Mouse (Mus musculus) spleen, adult 2 months (tissue): Measurements from ENCODE around the gene Ccdc174.

Source experiments
- CTCF ChIP-seq: fragments of 200-500 bp; IDR thresholded peaks from 2 replicates; pipeline ENCODE4 v1.5.1; 2011; ENCODE audit warnings: mild to moderate bottlenecking, inconsistent platforms; ENCODE audit not compliant: insufficient read depth, insufficient read length, insufficient replicate concordance; ENCODE audit errors: extremely low read depth
- POLR2A ChIP-seq: fragments of 200-500 bp; IDR thresholded peaks from 2 replicates; pipeline ENCODE4 v1.6.1; 2011; ENCODE audit warnings: low read depth, low read length, inconsistent platforms

GRCm38 (mm10) chr6:91843628-91844153 lies 34.2 kb upstream of the Ccdc174 start:
- TF ChIP-seq CTCF (no peak), POLR2A (no peak)
